Mouse (Mus musculus) megakaryocyte, embryonic 14.5 days (primary cell): ENCODE data around the gene C1qb.

ENCODE experiments used
- FLI1 ChIP-seq: IDR thresholded peaks from 2 replicates; pipeline ENCODE4 v1.6.1; 2012; ENCODE audit warnings: low read length, inconsistent platforms, mixed read lengths
- GATA1 ChIP-seq: IDR thresholded peaks from 3 replicates; pipeline ENCODE4 v1.6.1; 2012; ENCODE audit warnings: mixed read lengths, low read length, inconsistent platforms, borderline replicate concordance

GRCm38 (mm10) chr4:136842802-136843201, 43.2 kb downstream of the C1qb start:
- TF ChIP-seq GATA1 (no peak), FLI1 (no peak)
